Mouse (Mus musculus): ENCODE measurements at regions not wholly inside any gene's neighbourhood (a gene's known extent, or its start where the extent isn't known, plus 50 kb on each side); places are given as distances from the start of the nearest gene placed in this dataset.

- no peak overlapping the region for H3K4me3 ChIP-seq
- no peak for TF ChIP-seq CTCF (conservative IDR thresholded peaks at IDR 0.05)
- H3K27ac ChIP-seq = no peak overlapping the region
- no peak for DNase-seq (ENCODE audit: low spot score in 2 of 2)
These were observed 133.7 kb downstream of the Drd1 start for GRCm38 (mm10) chr13:53921796-53922195.

DNA sequence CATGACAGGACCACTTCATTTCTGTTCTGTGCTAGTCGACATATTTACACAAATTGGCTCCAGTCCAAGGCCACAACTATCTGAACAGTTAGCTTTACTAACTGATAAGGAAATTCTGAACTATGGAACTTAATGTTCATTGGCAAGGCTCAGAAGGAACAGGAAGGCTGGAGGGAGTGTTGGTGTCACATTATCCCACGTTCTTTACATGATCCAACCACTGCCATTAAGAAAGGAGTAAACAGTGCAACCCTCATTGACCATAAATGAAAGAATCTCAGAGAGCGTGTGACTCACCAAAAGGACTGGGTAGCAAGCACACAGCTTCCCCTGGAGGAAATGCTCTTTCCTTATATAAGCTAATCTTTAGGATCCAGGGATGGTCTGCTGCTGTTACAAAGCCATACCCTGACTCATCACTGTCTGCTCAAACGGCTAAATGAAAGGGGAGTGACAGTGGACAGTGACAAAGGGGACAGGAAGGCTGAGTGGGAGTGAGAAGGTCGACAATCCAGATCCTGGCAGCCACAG, 135.6 kb downstream of the Drd1 start:
- no peak for DNase-seq (ENCODE audit: low spot score in 2 of 2)
- TF ChIP-seq CTCF (conservative IDR thresholded peaks at IDR 0.05) = no peak
- no peak overlapping the region for H3K27ac ChIP-seq
- H3K4me3 ChIP-seq = no peak overlapping the region

DNA sequence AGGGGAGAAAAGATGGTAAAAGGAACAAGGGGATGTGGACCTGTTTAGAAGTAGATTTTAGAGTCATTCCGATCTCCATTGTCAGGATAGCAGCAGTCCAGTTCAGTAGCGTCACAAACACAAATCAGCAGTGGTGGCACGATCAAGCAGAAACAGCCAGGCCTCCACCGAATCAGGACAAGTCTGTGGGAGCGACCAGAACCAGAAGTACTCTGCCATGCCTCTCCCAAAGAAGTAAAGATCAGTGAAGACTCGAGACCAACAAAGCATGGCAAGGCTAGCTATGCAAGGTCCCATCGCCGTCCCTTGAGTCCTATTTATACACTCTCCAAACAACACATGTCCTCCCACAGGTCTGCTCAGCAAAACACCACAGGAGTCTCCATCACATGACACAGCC, 140.0 kb downstream of the Drd1 start:
- Histone ChIP-seq H3K27ac (no peak overlapping the region), H3K4me3 (no peak overlapping the region)
- no peak for TF ChIP-seq CTCF (conservative IDR thresholded peaks at IDR 0.05)
- no peak for DNase-seq (ENCODE audit: low spot score in 2 of 2)

- Histone ChIP-seq H3K4me3 (no peak overlapping the region), H3K27ac (no peak overlapping the region)
- TF ChIP-seq CTCF (conservative IDR thresholded peaks at IDR 0.05) = no peak
- DNase-seq (ENCODE audit: low spot score in 2 of 2) = no peak
These were observed 141.1 kb downstream of the Drd1 start for GRCm38 (mm10) chr13:53914434-53914833.

DNA sequence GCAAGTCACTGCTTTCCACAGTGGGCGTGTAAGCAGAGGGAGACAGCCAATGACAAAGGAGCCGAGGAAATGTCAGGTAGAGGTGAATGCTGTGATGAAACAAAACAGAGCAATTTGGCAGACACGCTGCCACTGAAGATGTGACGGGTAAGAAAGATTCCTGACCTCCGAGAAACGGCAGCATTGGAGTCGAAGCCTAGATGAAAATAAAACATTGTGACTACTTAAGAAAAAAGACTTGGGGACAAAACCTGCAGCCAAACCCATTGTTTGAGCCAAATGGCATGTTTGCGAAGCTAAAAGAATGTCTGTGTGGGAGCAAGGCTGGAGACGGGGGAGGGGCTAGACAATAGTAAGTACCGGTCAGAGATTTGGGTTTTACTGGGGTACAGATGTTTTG, 142.0 kb downstream of the Drd1 start:
- DNase-seq (ENCODE audit: low spot score in 2 of 2) = no peak
- TF ChIP-seq CTCF (conservative IDR thresholded peaks at IDR 0.05) = no peak
- no peak overlapping the region for H3K27ac ChIP-seq
- H3K4me3 ChIP-seq = no peak overlapping the region

DNA sequence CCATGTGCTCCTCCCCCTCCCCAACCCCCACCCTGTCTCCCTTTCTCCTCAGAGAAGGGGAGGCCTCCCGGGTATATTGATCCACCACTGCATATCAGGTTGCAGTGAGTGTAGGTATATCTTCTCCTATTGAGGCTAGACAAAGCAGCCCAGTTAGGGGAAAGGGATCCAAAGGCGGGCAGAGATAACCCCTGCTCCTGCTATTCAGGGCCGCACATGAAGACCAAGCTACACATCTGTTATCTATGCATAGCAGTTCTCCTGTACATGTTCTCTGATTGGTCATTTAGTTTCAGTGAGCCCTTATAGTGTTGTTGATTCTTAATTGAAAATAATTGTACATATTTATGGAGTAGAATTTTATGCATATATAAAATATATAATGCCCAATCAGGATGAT, 143.7 kb downstream of the Drd1 start:
- DNase-seq (ENCODE audit: low spot score in 2 of 2) = no peak
- Histone ChIP-seq H3K4me3 (no peak overlapping the region), H3K27ac (no peak overlapping the region)
- no peak for TF ChIP-seq CTCF (conservative IDR thresholded peaks at IDR 0.05)

DNA sequence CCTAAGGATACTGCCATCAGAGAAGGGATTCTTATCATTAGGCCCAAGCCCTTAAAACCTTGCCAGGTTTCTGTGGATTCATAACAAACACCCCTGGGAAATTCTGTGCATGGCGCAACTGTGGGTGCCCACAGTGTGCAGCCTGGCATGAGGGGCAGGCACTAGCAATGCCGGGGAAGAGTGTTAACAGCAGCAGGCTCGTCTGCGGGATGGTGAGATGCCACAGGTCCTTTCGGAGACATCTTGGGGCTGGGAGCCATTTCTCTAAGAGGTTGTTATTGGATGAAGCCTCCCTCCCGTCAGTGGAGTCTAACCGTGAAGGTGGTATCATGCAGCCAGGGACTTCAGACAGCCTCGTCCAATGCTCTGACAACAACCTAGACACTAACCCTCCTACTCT, 144.2 kb downstream of the Drd1 start:
- no peak overlapping the region for H3K4me3 ChIP-seq
- H3K27ac ChIP-seq = no peak overlapping the region
- TF ChIP-seq CTCF (conservative IDR thresholded peaks at IDR 0.05) = no peak
- DNase-seq (ENCODE audit: low spot score in 2 of 2) = no peak

DNA sequence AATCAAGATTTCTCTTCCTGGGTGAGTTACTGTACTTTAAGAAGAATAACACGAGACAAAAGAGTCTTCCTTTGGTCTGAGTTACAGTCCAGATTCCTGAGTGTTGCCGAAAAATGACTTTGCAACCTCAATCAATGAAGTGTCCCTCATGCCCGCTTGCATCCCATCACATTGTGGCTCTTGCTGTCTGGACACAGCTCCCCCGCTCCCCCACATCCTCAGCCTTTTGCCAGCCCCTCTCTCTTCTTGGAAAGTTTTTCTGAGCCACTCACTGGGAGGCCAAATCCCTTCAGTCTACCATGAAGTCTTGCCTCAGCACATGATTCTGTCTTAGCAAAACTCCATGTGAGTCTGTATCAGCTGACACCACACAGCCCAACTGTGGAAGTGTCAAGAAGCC, 145.3 kb downstream of the Drd1 start:
- Histone ChIP-seq H3K27ac (no peak overlapping the region), H3K4me3 (no peak overlapping the region)
- no peak for DNase-seq (ENCODE audit: low spot score in 2 of 2)
- TF ChIP-seq CTCF (conservative IDR thresholded peaks at IDR 0.05) = no peak

DNA sequence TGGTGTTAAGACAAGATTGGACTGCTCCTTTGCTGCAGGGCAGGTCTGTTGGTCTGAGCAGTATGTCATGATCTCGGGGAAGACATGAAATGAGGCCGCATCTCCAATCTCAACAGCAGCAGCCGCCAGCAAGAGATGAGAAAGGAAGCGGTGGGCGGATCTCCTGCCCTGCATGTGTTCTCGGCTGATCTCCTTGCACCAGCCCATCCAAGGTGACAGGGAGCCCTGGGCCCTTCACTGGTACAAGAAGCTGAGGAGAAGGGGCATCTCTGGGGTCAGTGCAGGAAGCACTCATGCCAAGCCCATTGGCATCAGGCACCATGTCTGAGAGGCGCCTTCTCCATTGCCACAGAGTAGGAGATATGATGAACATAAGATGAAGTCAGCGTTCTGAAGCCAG, 151.0 kb downstream of the Drd1 start:
- TF ChIP-seq CTCF (conservative IDR thresholded peaks at IDR 0.05) = no peak
- Histone ChIP-seq H3K4me3 (no peak overlapping the region), H3K27ac (no peak overlapping the region)
- DNase-seq (ENCODE audit: low spot score in 2 of 2) = no peak

GRCm38 (mm10) chr13:53903626-53904025, 151.9 kb downstream of the Drd1 start:
- DNase-seq (ENCODE audit: low spot score in 2 of 2) = no peak
- TF ChIP-seq CTCF (conservative IDR thresholded peaks at IDR 0.05) = no peak
- no peak overlapping the region for H3K4me3 ChIP-seq
- H3K27ac ChIP-seq = no peak overlapping the region

DNA sequence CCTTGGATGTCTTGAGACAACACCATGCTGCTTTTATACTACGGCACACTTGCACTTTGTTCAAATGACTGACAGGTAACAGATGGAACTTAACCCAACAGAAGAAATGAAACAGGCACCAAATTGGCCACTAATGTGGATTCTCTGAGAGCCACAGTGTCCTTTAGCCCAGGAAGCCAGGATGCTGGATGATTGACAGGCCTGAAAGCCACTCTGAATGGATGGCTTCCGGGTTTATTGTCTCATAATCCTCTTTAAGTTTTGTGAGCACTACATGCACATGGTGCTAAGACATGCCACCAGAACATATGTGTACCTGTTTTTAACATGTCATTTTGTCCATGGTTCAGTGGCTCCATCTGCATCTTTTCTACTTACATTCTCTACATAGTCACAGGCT, 152.7 kb downstream of the Drd1 start:
- no peak overlapping the region for H3K27ac ChIP-seq
- TF ChIP-seq CTCF (conservative IDR thresholded peaks at IDR 0.05) = no peak

DNA sequence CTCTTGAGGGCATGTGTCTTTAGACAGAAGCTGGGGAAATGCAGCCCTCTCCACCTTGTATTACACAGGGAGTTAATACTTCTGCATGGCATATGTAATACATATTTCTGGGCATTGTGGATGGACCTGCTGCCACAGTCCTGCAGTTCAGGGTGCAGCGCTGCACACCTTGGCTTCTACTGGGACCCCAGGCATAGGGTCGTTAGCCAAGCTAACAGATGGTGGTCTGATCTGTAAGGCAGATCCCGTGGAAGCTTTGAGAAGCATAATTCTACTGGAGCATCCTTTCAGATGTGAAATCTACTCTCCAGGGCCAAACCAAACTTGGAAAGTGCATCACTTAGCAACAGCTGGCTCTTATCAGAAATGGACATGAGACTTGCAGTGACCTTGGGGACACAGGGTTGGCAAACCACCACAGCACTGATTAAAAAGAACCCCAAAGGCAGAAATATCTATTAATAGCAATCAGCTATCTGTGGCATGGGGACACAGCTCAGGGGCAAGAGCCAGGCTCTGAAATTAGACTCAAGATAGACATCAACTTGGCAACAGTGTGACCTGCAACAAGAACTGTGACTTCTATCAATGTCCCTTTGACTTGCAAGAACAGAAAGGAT, 155.0 kb downstream of the Drd1 start:
- no peak for TF ChIP-seq CTCF (conservative IDR thresholded peaks at IDR 0.05)
- no peak for DNase-seq (ENCODE audit: low spot score in 2 of 2)
- Histone ChIP-seq H3K27ac (no peak overlapping the region), H3K4me3 (no peak overlapping the region)

More for the DNA sequence above, 152.7 kb downstream of the Drd1 start:
- no peak for DNase-seq (ENCODE audit: low spot score in 2 of 2)
- H3K4me3 ChIP-seq = no peak overlapping the region

DNA sequence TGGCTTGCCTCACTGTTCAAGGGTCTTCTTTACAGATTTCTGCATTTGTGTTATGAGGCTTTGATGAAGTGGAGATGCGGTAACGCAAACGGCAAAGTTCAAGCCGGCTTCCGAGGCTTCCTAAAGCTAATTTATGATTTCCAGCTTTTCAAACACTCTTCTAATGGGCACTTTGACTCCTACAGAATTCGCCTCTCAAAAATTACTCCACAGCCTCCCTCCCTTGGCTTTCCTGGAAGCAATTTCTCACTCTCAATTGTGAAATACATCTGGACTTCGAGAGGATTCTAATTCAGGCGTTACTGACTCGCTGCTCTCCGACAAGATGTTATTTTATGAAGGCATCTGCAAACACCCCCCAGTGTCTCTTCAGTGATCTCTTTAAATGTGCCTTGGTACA, 157.2 kb downstream of the Drd1 start:
- H3K4me3 ChIP-seq = no peak overlapping the region
- TF ChIP-seq CTCF (conservative IDR thresholded peaks at IDR 0.05) = no peak
- no peak overlapping the region for H3K27ac ChIP-seq
- DNase-seq (ENCODE audit: low spot score in 2 of 2) = no peak

DNA sequence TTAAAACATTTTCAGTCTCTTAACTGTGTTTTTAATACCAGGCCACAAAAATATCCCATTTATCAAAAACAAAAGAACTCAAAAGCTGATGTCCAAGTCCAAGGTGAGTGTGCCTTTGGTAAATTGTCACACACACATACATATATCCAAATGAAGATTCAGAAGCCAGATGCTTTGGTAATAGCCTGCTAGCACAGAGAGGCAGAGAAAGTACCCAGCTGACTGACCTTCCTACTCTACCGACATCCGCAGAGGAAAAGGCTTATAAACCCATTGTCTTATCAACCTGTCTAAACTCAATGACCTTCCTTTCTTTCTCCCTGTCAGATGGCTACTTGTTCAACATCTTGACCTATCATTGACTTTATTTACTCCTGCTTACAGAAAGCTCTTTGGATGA, 158.3 kb downstream of the Drd1 start:
- Histone ChIP-seq H3K4me3 (no peak overlapping the region), H3K27ac (no peak overlapping the region)
- no peak for TF ChIP-seq CTCF (conservative IDR thresholded peaks at IDR 0.05)
- no peak for DNase-seq (ENCODE audit: low spot score in 2 of 2)

- Histone ChIP-seq H3K27ac (no peak overlapping the region), H3K4me3 (no peak overlapping the region)
- TF ChIP-seq CTCF (conservative IDR thresholded peaks at IDR 0.05) = no peak
- DNase-seq (ENCODE audit: low spot score in 2 of 2) = no peak
These were observed 167.1 kb downstream of the Drd1 start for GRCm38 (mm10) chr13:53888411-53888810.
